Mouse (Mus musculus): ENCODE data around the gene Eif5. TPM values are rescaled to one million over a fixed set of nuclear protein-coding genes. Genes with fewer than 3 reads are reported as not detected.
A peak's percentile ranks its signal among the peaks of the same experiment; 100 is the strongest.

Gene Eif5
- polyA plus RNA-seq, 2 experiments = 129 to 474 TPM

GRCm38 (mm10) chr12:111535762-111536161 is 2.1 kb upstream of the Eif5 start:
- peaks cover 16% of the 10 kb centered on the region for H3K36me3 ChIP-seq (ENCODE audit: control insufficient read depth, insufficient read depth, low read length)
- H3K27ac ChIP-seq (replicated peaks; ENCODE audit: low read depth, low read length) = no peak overlapping the region
- no peaks in the 10 kb centered on the region for H3K27me3 ChIP-seq (ENCODE audit: control insufficient read depth, insufficient read depth, low read length)
- no peak overlapping the region for H3K4me2 ChIP-seq (replicated peaks; ENCODE audit: low read depth, low read length, severe bottlenecking)
- no peak for DNase-seq (ENCODE audit: low spot score)
- H3K9ac ChIP-seq (ENCODE audit: low read depth, low read length, severe bottlenecking) = no peak overlapping the region
- H3K9me3 ChIP-seq (ENCODE audit: control insufficient read depth, low read length) = no peaks in the 10 kb centered on the region
- no peak for TF ChIP-seq POLR2A (IDR thresholded peaks at IDR 0.05; ENCODE audit: borderline replicate concordance, extremely low read depth, insufficient read depth, insufficient read length)
- H3K4me1 ChIP-seq (ENCODE audit: control insufficient read depth, insufficient read depth, low read length) = peaks cover 23% of the 10 kb centered on the region
- ATAC-seq (ENCODE audit: low FRiP score, low read depth) = no peak
- H3K4me3 ChIP-seq (replicated peaks; ENCODE audit: low read length) = no peak overlapping the region
- 76% methylated on average over 5 of the region's 5 CpGs for WGBS

- H3K4me3 ChIP-seq (replicated peaks; ENCODE audit: low read length) = peak overlapping the region; percentile 99
- no peak for ATAC-seq (ENCODE audit: low FRiP score, low read depth)
- H3K9me3 ChIP-seq (ENCODE audit: control insufficient read depth, low read length) = no peaks in the 10 kb centered on the region
- peaks cover 26% of the 10 kb centered on the region for H3K36me3 ChIP-seq (ENCODE audit: control insufficient read depth, insufficient read depth, low read length)
- TF ChIP-seq POLR2A (IDR thresholded peaks at IDR 0.05; ENCODE audit: borderline replicate concordance, extremely low read depth, insufficient read depth, insufficient read length) = no peak
- H3K27me3 ChIP-seq (ENCODE audit: control insufficient read depth, insufficient read depth, low read length) = no peaks in the 10 kb centered on the region
- H3K4me1 ChIP-seq (ENCODE audit: control insufficient read depth, insufficient read depth, low read length) = peaks cover 23% of the 10 kb centered on the region
- peak overlapping the region; percentile 29; the same call in 1 of the 2 replicates for H3K27ac ChIP-seq (replicated peaks; ENCODE audit: low read depth, low read length)
- peak overlapping the region; percentile 93 for H3K9ac ChIP-seq (ENCODE audit: low read depth, low read length, severe bottlenecking)
- no peak for DNase-seq (ENCODE audit: low spot score)
- peak overlapping the region; percentile 57 for H3K4me2 ChIP-seq (replicated peaks; ENCODE audit: low read depth, low read length, severe bottlenecking)
- 24% methylated on average over 4 of the region's 4 CpGs for WGBS
These were observed 1.1 kb upstream of the Eif5 start for GRCm38 (mm10) chr12:111536746-111537145.

- TF ChIP-seq POLR2A (IDR thresholded peaks at IDR 0.05; ENCODE audit: borderline replicate concordance, extremely low read depth, insufficient read depth, insufficient read length) = no peak
- peak overlapping the region; percentile 99 for H3K4me3 ChIP-seq (replicated peaks; ENCODE audit: low read length)
- peak overlapping the region; percentile 57 for H3K4me2 ChIP-seq (replicated peaks; ENCODE audit: low read depth, low read length, severe bottlenecking)
- no peaks in the 10 kb centered on the region for H3K27me3 ChIP-seq (ENCODE audit: control insufficient read depth, insufficient read depth, low read length)
- peak overlapping the region; percentile 93 for H3K9ac ChIP-seq (ENCODE audit: low read depth, low read length, severe bottlenecking)
- peak; percentile 23; the same call in 1 of the 2 replicates for ATAC-seq (ENCODE audit: low FRiP score, low read depth)
- under 1% methylated on average over 22 of the region's 22 CpGs for WGBS
- DNase-seq (ENCODE audit: low spot score) = no peak
- H3K4me1 ChIP-seq (ENCODE audit: control insufficient read depth, insufficient read depth, low read length) = peaks cover 23% of the 10 kb centered on the region
- H3K36me3 ChIP-seq (ENCODE audit: control insufficient read depth, insufficient read depth, low read length) = peaks cover 32% of the 10 kb centered on the region
- peak overlapping the region; percentile 85 for H3K27ac ChIP-seq (replicated peaks; ENCODE audit: low read depth, low read length)
- no peaks in the 10 kb centered on the region for H3K9me3 ChIP-seq (ENCODE audit: control insufficient read depth, low read length)
These were observed 475 bp upstream of the Eif5 start for GRCm38 (mm10) chr12:111537341-111537740.

GRCm38 (mm10) chr12:111538292-111539040 is 650 bp downstream of the Eif5 start:
- peak; percentile 75 for DNase-seq (ENCODE audit: low spot score)
- no peaks in the 10 kb centered on the region for H3K9me3 ChIP-seq (ENCODE audit: control insufficient read depth, low read length)
- peak; percentile 38 for ATAC-seq (ENCODE audit: low FRiP score, low read depth)
- peak overlapping the region; percentile 71 for H3K4me2 ChIP-seq (replicated peaks; ENCODE audit: low read depth, low read length, severe bottlenecking)
- no peaks in the 10 kb centered on the region for H3K27me3 ChIP-seq (ENCODE audit: control insufficient read depth, insufficient read depth, low read length)
- peak overlapping the region; percentile 99 for H3K4me3 ChIP-seq (replicated peaks; ENCODE audit: low read length)
- H3K4me1 ChIP-seq (ENCODE audit: control insufficient read depth, insufficient read depth, low read length) = peaks cover 23% of the 10 kb centered on the region
- peak overlapping the region; percentile 97 for H3K27ac ChIP-seq (replicated peaks; ENCODE audit: low read depth, low read length)
- peaks cover 43% of the 10 kb centered on the region for H3K36me3 ChIP-seq (ENCODE audit: control insufficient read depth, insufficient read depth, low read length)
- peak overlapping the region; percentile 98 for H3K9ac ChIP-seq (ENCODE audit: low read depth, low read length, severe bottlenecking)
- TF ChIP-seq POLR2A (IDR thresholded peaks at IDR 0.05; ENCODE audit: borderline replicate concordance, extremely low read depth, insufficient read depth, insufficient read length) = 0 out of 2 replicates have a peak, but pooled peaks have one; percentile 9
- 4% methylated on average over 45 of the region's 111 CpGs for WGBS

- H3K4me1 ChIP-seq (ENCODE audit: control insufficient read depth, insufficient read depth, low read length) = peaks cover 23% of the 10 kb centered on the region
- 1% methylated on average over 18 of the region's 18 CpGs for WGBS
- H3K4me2 ChIP-seq (replicated peaks; ENCODE audit: low read depth, low read length, severe bottlenecking) = peak overlapping the region; percentile 71
- no peaks in the 10 kb centered on the region for H3K27me3 ChIP-seq (ENCODE audit: control insufficient read depth, insufficient read depth, low read length)
- ATAC-seq (ENCODE audit: low FRiP score, low read depth) (no peak), DNase-seq (ENCODE audit: low spot score) (no peak)
- peak overlapping the region; percentile 97 for H3K27ac ChIP-seq (replicated peaks; ENCODE audit: low read depth, low read length)
- TF ChIP-seq POLR2A (IDR thresholded peaks at IDR 0.05; ENCODE audit: borderline replicate concordance, extremely low read depth, insufficient read depth, insufficient read length) = no peak
- H3K36me3 ChIP-seq (ENCODE audit: control insufficient read depth, insufficient read depth, low read length) = peaks cover 49% of the 10 kb centered on the region
- peak overlapping the region; percentile 98 for H3K9ac ChIP-seq (ENCODE audit: low read depth, low read length, severe bottlenecking)
- H3K9me3 ChIP-seq (ENCODE audit: control insufficient read depth, low read length) = no peaks in the 10 kb centered on the region
- peak overlapping the region; percentile 99 for H3K4me3 ChIP-seq (replicated peaks; ENCODE audit: low read length)
These were observed 1.2 kb downstream of the Eif5 start for GRCm38 (mm10) chr12:111539041-111539345.

Data from limb, embryonic 14.5 days (tissue).